Mouse (Mus musculus) brain, embryonic 14.5 days (tissue): ENCODE results near the gene Gm21887. TPM values are rescaled to one million over a fixed set of nuclear protein-coding genes. Genes with fewer than 3 reads are reported as not detected.
"Not testable (repeated sequence)": the region's sequence is repeated elsewhere in the genome, so short reads cannot be mapped to it uniquely, and the experiment has no call there.

ENCODE experiments used
- DNase-seq: peaks from one replicate; pipeline ENCODE4 v3.0.0-alpha.2; 2011; ENCODE audit warnings: low read depth
- CTCF ChIP-seq: fragments of 200-500 bp; IDR thresholded peaks from 2 replicates; pipeline ENCODE4 v1.5.1; 2012; ENCODE audit warnings: inconsistent platforms, mild to moderate bottlenecking, moderate library complexity, borderline replicate concordance; ENCODE audit not compliant: insufficient read depth, insufficient read length; ENCODE audit errors: extremely low read depth
- POLR2A ChIP-seq: fragments of 200-500 bp; IDR thresholded peaks from 2 replicates; pipeline ENCODE4 v1.6.1; 2012; ENCODE audit warnings: mild to moderate bottlenecking, inconsistent platforms, borderline replicate concordance; ENCODE audit not compliant: poor library complexity, insufficient read depth, insufficient read length, severe bottlenecking; ENCODE audit errors: extremely low read depth
- polyA plus RNA-seq: library from polyadenylated mRNA; depleted of rRNA; stranded (reverse); fragments of >200 nt; gene quantifications from 2 replicates; pipeline ENCODE4 v1.2.3, GENCODE M21; 2012; rRNA removed

Gm21887 gene
- 476 and 1,536 TPM in 2 replicates for polyA plus RNA-seq

GRCm38 (mm10) chrX:170009016-170009750, at the start of gene Gm21887:
Gene Gm21887, plus strand, starts transcription at chrX:170009659.
- peak; percentile 92 for TF ChIP-seq POLR2A
- peak; percentile 100 for DNase-seq

GRCm38 (mm10) chrX:169969337-169969736, 40.1 kb upstream of the Gm21887 start:
- TF ChIP-seq CTCF (no peak), POLR2A (no peak)
- DNase-seq: no peak

GRCm38 (mm10) chrX:169969765-169970164, 39.7 kb upstream of the Gm21887 start:
- not testable (repeated sequence) for DNase-seq

GRCm38 (mm10) chrX:169970546-169970945, 38.9 kb upstream of the Gm21887 start:
- not testable (repeated sequence) for DNase-seq

GRCm38 (mm10) chrX:169971562-169971961, 37.9 kb upstream of the Gm21887 start:
- DNase-seq: not testable (repeated sequence)

GRCm38 (mm10) chrX:169972131-169972530, 37.3 kb upstream of the Gm21887 start:
- not testable (repeated sequence) for DNase-seq

- DNase-seq: peak; percentile 72
These were observed 36.5 kb upstream of the Gm21887 start for GRCm38 (mm10) chrX:169972791-169973494.

GRCm38 (mm10) chrX:169973806-169974205, 35.7 kb upstream of the Gm21887 start:
- peak; percentile 62 for DNase-seq

GRCm38 (mm10) chrX:169974456-169974855, 35.0 kb upstream of the Gm21887 start:
- peak; percentile 48 for DNase-seq

GRCm38 (mm10) chrX:169974974-169975373, 34.5 kb upstream of the Gm21887 start:
- peak; percentile 41 for DNase-seq

GRCm38 (mm10) chrX:169975681-169976131, 33.8 kb upstream of the Gm21887 start:
- DNase-seq: peak; percentile 71

GRCm38 (mm10) chrX:169976340-169976739, 33.1 kb upstream of the Gm21887 start:
- DNase-seq: peak; percentile 11

- peak; percentile 53 for DNase-seq
These were observed 31.5 kb upstream of the Gm21887 start for GRCm38 (mm10) chrX:169977856-169978435.

- DNase-seq: peak; percentile 85
These were observed 30.8 kb upstream of the Gm21887 start for GRCm38 (mm10) chrX:169978436-169979381.

GRCm38 (mm10) chrX:169979461-169980202, 29.8 kb upstream of the Gm21887 start:
- DNase-seq: peak; percentile 87

GRCm38 (mm10) chrX:169980203-169980556, 29.3 kb upstream of the Gm21887 start:
- DNase-seq: peak; percentile 27
